Mouse (Mus musculus) natural killer cell, adult 2 months (primary cell): Measurements from ENCODE around the gene Cacng2.
A peak's percentile ranks its signal among the peaks of the same experiment; 100 is the strongest.

Source experiments
- DNase-seq, 2 experiments: peaks; one replicate each; pipeline ENCODE4 v3.0.0; 2022; ENCODE audit warnings: low spot score in 2 of 2

Cacng2 gene

DNA sequence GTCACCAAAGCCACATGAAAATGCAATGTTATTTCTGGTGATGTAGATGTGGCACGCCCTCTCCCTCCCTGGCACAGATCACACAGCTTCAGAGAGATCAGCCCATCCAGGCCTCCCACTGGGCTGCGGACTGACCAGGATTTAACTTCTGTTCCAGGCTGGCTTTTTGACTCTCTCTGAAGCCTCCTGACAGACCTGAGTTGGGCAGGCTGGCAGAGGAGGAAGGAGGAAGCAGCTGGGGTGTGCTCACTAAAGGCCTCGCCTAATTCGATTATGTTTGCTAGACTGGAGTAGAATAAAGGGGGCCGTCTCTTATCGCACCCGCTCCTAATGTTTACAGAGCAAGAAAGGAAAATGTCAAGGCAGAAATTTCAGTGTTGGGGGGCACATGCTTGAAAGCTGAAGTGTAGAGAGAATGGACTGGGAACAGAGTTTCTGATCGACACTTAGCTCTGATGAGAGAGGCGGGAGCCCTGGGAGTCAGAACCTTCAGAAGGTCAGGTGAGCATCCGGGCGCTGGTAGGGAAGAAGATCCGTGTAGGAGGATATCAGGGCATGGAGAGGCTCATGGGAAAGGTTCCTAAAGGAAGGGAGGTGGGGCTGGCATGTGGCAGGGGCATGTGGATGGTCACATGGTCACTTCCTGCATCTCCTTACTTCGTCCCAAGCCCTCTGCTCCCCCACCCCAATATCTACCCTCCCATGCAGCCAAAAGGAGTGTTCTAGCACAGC, 36.8 kb downstream of the Cacng2 start:
- no peak for DNase-seq

DNA sequence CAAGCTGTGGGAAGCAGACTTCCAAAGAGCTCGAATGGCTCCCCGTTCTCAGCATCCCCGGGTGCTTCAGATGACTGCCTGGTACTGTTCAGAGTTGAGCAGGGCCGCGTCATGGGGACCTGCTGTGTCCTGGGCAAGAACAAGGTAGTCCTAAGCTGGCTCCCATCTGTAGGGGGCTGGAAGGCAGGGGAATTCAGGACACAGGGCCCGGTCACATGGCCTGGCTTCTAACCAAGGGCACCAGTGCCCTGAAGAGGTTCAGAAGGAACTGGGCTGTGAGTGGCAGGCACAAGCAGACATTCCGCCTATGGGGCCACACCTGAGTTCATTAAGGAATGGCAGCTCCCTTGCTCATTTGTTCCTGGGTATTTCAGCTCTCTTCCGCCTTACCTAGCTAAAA, 37.7 kb downstream of the Cacng2 start:
- DNase-seq, result no peak

DNA sequence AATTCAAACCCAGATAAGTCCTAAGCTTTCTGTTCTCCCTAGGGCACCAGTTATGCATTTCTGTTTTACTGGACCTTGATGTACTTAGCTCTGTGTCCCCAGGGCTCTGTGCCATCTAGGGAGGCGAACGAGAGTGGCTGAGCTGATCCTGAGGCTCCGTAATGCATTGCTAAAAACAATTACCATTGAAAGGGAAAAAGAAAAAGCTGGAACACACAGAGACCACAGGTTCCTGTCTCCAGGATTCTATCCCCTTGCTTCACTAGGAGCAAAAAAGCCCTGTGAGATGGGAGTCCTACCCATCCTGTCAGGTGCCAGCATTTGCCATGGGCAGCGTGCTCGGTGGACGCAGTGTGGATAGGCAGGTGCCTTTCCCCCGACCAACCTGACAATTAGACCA, 38.4 kb downstream of the Cacng2 start:
- no peak for DNase-seq

DNA sequence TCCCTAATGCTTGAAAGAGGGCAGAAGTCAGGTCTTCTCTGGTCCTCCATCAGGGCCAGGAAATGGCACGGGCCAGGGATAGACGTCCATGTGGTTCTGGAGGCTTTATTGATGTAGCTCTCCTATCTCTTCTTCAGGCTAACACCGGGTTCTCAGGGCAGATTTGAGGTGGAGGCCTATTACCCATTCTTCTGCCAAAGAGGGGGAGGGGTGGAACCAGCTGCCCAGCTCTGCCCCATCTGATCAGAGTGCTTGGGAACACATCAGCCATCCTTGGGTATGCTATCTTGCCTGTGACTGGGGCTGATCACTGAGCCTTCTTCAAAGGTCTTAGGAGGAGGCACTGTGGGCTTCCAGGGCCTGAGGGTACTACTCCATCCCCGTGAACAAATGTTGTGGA, 39.5 kb downstream of the Cacng2 start:
- DNase-seq, result no peak

DNA sequence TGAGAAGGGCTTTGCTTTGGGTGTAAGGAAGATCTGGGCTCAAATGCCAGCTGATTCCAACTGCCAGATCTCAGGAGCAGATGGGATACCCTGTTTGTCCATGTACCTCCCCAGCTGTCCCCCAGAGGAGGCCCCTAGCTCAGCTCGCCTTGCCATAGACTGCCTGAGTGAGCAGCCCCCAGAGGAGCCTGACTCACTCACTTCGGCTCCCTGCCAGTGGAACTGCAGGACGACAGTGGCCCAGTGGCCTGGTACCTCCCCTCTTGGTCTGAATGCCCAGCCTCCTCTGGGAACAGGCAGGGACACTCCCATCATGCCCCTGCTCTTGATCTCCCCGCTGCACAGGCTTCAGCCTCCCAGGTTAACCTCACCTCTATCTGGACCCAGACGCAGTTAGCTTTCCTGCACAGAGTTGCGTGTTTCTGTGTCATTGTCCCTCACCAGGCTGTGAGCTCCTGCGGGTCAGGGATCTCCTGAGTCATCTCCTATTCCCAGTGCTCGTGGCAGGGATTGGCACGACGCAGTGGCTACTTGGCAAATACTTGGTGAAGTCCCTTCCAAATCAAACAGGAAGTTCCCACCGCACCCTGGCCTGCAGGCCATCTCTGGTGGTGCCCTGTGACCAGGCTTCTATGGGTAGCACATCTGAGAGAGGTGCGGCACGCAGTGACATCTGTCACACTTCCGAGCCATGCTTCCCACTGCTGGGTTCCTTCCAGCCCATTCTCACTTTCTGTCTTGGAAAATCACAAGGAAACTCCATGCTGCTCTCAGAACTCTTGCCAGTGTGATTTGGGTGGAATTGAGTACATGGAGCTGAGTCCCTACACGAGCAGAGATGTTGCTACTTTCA, 40.8 kb downstream of the Cacng2 start:
- no peak for DNase-seq

DNA sequence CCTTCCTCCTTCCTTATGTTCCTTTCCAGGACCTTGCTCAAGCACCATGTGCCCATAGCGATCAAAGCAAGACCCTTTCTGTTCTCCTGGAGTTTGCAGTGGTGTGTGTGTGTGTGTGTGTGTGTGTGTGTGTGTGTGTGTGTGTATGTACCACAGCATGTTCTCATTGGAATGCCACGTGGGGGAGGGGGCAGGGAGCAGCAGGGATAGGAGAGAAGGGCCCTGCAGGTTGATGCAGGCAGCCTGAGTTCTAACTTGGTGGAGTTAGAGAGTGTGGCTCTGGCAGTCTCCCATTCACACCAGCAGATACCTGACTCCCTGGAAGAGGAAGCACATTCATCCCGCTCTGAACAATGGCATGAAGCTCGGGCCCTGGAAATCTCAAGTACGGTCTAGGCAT, 41.6 kb downstream of the Cacng2 start:
- DNase-seq, result no peak

DNA sequence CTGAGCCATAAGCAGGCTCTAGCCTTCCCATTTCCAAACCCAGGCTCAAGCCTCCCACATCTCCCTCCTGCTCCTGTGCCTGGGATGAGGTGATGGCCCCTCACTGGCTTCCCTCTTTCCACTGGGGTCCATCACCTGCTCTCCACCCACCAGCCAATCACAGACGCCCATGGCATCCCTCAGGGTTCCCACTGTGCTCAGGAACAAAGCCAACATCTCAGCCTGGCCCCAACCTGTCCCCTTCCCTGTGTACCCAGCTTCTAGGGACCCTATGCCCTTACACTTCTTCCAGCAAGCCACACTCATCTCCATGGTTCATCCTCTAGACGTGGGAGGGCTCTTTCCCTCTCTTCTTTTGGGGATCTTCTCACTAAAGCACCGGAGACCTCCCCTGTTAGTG, 43.9 kb downstream of the Cacng2 start:
- DNase-seq, result no peak

DNA sequence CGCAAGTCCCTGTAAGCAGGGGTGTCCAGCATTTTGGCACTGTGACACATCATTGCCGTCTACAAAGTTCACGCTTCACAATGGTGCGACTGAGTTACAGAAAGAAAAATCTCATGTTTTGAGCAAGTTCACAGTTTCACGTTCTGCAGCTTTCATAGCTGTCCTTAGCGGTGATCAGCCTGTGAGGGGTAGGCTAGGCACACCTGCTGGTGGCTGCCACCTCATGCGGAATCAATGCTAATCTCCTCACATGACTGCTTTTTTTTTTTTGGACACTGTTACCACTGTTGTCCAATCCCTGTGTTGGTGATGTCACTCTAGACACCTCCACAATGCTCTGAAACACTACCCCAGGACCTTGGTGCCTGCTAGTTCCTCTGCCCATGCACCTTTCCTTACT, 46.7 kb downstream of the Cacng2 start:
- no peak for DNase-seq

DNA sequence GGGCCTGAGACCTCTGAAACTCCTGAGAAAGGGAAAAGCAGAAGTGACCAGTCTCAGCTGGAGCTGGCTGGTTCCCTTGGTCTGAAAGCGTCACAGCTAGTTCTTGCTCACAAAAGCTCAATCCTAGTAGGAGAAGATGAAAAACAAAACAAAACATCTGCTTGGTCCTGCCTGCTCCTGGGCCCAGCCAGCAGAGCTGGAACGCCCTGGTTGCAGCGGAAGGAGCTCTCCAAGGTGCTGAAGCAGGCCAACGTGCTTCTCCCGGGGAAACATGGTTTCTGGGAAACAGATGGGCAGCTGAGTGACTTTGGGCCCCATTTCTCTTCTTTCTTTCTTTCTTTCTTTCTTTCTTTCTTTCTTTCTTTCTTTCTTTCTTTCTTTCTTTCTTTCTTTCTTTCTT, 53.4 kb downstream of the Cacng2 start:
- DNase-seq, result peak in 1 of 2 experiments; percentile 6

DNA sequence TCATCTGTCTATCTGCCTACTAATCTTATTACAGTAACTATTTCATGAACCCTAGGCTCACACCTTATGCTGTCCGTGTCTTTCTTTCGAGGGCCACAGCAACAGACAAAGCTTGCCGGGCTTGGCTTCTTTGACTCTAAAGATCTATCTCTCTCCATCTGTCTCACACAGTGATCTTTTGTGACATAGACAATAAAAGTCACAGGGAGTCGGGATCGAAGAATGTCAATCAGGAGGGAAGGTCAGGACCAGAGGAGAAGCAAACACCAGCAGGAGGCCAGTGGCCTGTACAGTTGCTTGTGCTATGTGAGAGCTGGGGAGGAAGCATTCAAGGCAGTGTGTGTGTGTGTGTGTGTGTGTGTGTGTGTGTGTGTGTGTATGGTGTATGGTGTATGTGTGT, 54.3 kb downstream of the Cacng2 start:
- DNase-seq, result no peak

DNA sequence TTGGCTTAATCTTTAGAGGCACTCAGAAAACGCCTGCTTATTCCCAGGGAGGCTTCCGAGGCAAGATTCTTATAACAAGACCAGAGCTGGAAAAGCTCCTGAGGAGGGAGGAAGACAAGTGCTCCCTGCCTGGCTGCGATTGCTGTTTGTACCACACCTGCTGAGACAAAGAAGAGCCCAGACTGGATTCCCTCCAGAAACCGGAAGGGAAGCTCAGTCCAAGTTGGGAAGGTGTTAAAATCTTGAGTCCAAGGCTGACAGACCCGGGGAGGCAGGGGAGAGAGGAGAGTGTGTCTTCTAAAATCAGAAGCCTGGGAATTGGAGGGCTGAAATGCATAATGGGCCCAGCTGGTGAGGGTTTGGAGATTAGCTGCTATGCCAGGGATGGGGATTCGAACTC, 55.5 kb downstream of the Cacng2 start:
- no peak for DNase-seq

DNA sequence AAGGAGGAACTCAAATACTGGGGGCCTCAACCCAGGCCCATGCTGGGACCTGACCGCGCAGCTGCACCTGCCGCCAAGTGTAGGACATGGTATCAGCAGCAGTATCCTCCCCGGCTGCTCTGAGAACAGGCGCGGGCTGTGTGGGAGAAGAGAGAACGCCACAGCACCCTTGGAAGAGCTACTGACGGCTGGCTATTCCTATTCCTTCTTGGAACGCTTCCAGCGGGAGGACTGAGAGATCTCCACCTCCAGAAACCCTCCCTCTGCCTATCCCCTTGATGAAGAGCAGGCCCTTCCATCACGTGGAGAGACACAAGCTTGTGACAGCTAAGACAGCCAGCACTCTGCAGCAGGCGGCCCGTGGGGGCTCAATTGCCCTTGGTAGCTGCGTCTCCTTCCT, 57.4 kb downstream of the Cacng2 start:
- DNase-seq, result no peak

DNA sequence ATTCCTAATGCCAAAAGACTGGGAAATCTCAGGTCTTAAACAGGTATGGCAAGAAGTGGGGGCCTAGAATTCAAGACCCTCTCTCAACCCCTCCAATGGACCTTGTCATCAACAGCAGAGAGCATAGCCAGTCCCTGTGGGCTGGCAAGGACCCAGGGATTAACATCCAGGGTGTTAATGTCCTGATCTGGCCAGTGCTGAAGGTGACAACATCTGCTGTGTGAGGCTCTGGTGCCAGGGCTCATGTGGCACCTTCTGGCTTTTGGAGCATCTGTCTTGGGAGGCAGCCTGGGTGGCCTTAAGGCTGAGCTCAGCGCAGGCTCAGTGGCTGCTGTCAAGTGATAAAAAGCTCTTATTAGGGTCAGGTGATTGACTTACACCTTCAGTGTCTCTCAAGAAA, 62.9 kb downstream of the Cacng2 start:
- no peak for DNase-seq

DNA sequence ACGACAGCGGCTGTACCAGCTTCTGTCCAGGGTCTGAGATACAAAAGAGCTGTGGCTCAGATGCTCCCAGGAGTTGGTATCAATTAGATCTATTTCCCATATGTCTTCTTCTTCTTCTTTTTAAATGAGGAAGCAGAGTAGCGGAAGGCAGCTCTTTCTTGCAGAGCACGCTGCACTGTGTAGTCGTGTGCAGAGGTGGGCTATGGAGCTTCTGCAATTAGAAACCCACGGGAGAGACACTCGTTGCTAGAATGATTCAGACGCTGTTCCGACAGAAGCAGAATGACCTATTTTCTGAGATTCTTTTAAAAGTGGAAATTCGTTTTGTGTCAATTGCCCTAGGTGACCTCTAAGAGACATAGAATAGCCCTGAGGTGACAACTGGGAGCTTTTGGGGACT, 69.1 kb downstream of the Cacng2 start:
- DNase-seq, result no peak

DNA sequence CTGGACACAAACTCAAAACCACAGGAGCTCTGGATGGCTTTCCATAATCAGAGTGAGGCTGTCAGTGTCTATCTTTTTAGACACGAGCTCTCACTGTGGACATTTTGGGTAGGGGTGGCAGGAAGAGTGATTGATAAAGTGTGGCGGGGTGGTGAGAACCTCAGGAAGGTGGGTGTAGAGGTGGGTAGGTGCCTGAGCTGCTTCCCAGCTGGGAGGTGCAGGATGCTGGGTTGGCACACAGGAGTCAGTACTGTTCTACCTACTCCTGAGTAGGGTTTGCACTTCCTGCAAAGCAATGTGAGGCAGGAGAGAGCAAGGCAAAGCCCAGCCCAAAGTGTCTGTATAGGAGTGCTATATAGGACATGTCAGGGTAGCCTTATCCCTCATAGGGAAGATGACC, 69.9 kb downstream of the Cacng2 start:
- no peak for DNase-seq

DNA sequence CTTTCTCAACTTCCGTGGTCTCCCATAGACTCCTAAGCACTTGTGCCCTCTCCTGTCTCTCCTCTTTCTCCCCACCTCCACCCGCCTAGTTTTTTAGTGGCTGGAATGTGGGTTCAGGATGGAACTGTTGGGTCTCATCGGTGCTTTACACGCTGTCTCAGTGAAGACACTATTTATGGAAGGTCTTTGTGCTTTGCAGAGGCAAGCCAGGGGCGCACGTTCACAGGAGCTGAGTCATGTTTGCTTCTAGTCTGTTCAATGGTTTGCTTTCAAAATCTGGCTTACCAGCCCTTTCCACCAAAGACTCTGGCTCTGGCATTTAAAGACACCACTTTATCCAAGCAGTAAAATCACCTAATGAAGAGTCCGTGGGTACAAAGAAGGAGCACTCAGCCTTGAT, 74.0 kb downstream of the Cacng2 start:
- DNase-seq, result no peak

DNA sequence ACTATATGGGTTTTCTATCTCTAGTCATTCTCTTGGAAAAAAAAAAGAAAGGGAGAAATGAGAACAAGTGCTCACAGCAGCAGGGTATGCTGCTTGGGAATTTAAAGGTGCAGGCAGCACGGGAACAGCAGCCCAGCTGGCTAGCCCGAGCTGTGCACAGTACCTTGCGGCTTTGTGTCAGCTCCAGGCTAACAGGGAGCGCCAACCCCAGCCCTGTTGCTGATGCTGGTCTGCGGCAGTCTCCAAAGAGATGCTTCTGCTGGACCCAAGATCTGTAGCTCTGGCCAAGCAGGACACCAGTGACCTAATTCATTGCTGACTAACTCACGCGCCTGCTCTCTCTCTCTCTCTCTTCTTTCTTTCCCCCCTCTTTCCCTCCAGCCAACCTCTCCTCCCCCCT, 74.5 kb downstream of the Cacng2 start:
- DNase-seq, result no peak

DNA sequence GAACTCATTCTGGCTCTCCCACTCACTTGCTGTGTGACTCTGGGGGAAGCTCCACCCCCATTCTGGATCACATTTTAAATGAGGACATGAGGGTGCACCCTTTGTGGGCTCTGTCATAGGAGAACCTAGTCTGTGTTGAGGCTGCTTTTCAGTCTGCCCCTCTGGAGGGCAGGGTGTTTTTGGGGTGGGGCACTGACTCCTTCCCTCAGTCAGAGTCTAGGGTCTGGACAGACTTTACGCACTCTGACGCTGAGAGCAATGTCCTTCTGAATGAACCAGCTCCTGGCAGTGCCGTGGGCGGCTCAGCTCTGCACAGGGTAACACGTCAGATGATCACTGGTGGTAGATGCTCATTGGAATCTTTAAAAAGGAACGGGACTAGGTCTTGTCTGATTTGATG, 75.0 kb downstream of the Cacng2 start:
- no peak for DNase-seq

DNA sequence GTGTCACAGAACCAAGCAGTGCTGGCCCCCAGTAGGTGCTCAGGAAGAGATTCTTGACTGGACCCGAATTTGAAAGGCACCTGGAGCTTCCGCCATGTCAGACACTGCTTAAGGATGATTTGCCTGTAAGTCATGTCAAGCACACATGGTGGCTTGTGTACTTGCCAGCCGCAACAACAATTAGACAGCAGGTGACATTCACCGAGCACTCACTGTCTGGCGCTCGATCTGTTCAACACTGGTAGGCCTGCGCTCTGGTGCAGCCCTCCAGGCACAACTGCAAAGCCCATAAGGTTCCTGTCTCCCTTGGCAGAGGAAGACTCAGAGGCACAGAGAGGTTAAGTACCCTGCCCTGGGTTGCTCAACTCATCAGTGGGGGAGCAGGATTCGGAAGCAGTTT, 77.1 kb downstream of the Cacng2 start:
- DNase-seq, result no peak

DNA sequence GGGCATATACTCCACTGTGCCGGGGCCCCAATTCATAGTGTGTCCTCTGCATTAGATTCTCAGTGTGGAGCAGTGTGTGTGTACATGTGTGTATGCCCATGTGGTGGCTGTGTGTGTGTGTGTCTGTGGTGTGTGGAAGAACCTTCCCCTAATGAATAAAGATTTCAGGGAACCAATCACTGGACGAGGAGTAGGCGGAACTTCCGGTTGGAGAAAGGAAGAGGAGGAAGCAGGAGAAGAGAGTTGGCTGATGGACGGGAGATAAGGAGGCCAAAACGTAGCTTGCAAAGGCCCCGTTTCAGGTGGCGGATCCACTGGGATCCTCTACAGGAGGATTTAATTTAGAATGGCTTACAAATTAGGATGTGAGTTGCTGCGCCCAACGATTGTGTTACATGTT, 82.2 kb downstream of the Cacng2 start:
- DNase-seq, result no peak

DNA sequence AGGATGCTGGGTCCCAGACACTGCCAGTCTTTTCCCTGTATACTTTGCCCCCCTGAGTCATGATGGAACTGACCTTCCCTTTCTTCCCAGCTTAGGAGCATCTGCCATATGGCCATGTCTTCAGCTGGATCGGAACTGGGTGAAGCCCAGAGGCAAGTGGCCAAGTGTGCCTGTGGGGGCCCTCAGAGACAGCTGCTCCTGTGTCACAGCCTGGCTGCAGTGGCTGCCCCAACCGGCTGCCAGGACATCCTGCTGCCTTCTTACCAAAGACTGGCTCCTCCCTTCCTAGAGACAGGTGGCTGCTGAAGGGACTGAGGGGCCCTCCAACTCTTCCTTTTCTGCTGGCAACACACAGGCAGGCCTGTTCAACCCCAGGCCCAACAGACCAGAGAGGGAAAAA, 83.2 kb downstream of the Cacng2 start:
- DNase-seq, result no peak

DNA sequence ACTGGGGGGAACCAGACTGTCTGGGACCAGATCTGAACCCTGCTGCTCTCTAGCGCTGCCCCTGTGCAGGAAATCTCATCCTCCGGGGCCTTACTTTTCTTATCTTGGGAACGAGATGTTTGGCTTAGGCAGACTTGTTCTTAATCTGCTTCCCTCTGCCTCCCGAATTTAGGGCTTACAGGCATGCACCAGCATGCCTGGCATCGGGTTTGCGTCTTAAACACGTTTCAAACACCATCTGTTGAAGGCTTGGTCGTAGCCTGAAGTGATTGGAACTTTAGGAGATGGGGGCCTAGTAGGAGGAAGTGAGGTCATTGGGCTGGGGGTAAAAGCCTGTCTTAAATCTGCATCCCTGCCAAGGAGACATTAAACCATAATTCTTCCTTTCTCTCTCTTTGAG, 89.9 kb downstream of the Cacng2 start:
- no peak for DNase-seq

DNA sequence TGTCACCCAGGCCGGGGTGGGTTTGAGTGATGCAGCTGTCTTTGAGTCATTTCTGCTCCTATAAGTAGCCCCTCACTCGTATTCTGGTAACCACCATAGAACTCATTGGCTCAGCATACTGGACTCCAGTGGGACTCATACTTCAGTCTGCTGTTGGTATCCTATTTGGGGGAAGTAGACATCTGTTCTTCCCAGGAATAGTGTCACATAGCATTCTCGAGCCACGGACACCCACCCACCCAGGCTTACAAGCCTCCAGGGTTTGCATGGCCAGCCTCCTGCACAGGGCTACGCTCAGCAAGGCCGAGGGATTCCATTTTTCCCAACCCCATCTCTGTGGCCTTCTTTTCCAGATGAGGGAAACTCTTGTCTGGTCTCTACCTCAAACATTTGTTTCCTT, 93.3 kb downstream of the Cacng2 start:
- DNase-seq, result no peak

DNA sequence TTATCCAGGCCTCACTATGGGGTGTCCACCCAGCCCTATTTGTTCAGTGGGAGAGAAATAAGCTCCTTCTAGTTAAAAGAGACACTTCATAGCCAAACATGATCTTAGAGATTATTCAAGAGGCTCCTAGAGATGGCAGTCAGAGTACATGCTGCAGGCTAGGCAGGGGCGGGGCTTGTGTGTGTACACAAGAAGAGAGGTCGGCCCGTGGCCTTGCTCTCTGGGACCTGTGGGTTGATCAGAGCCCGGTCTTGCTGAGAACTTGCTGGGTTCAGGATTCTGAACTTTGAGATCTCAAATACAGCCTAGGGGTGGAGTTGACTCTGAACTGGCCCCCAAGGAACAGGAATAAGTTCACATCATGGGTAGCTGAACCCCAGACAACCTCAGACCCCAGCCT, 95.6 kb downstream of the Cacng2 start:
- DNase-seq, result no peak
